Mouse (Mus musculus): ENCODE measurements around the gene Ncdn.

The Ncdn gene

GRCm38 (mm10) chr4:126752608-126753141 is 563 bp downstream of the Ncdn start:
- no peak for DNase-seq (ENCODE audit: low read depth, low spot score)

GRCm38 (mm10) chr4:126752024-126752607 is 1.1 kb downstream of the Ncdn start:
- no peak for DNase-seq (ENCODE audit: low read depth, low spot score)

- DNase-seq (ENCODE audit: low read depth, low spot score) = no peak
Observed at GRCm38 (mm10) chr4:126751556-126752023, 1.6 kb downstream of the Ncdn start.

GRCm38 (mm10) chr4:126750863-126751555 is 2.2 kb downstream of the Ncdn start:
- DNase-seq (ENCODE audit: low read depth, low spot score) = no peak

- DNase-seq (ENCODE audit: low read depth, low spot score) = no peak
Observed at GRCm38 (mm10) chr4:126750046-126750683, 3.1 kb downstream of the Ncdn start.

- DNase-seq (ENCODE audit: low read depth, low spot score) = no peak
Observed at GRCm38 (mm10) chr4:126749553-126749952, 3.7 kb downstream of the Ncdn start.

- no peak for DNase-seq (ENCODE audit: low read depth, low spot score)
Observed at GRCm38 (mm10) chr4:126748381-126748780, 4.9 kb downstream of the Ncdn start.

GRCm38 (mm10) chr4:126746194-126746840 is 6.9 kb downstream of the Ncdn start:
- DNase-seq (ENCODE audit: low read depth, low spot score) = no peak

GRCm38 (mm10) chr4:126745506-126746193 is 7.6 kb downstream of the Ncdn start:
- DNase-seq (ENCODE audit: low read depth, low spot score) = no peak

- no peak for DNase-seq (ENCODE audit: low read depth, low spot score)
Observed at GRCm38 (mm10) chr4:126744831-126745230, 8.4 kb downstream of the Ncdn start.

- no peak for DNase-seq (ENCODE audit: low read depth, low spot score)
Observed at GRCm38 (mm10) chr4:126743713-126744112, 9.5 kb downstream of the Ncdn start.

- DNase-seq (ENCODE audit: low read depth, low spot score) = no peak
Observed at GRCm38 (mm10) chr4:126742976-126743375, 10.3 kb downstream of the Ncdn start.

GRCm38 (mm10) chr4:126741448-126741847 is 11.8 kb downstream of the Ncdn start:
- DNase-seq (ENCODE audit: low read depth, low spot score) = peak; percentile 82

- DNase-seq (ENCODE audit: low read depth, low spot score) = no peak
Observed at GRCm38 (mm10) chr4:126739966-126740676, 13.1 kb downstream of the Ncdn start.

- DNase-seq (ENCODE audit: low read depth, low spot score) = no peak
Observed at GRCm38 (mm10) chr4:126736001-126736414, 17.2 kb downstream of the Ncdn start, which contains the start of gene Tfap2e. TSS of gene Tfap2e (minus strand) at chr4:126736240.

- no peak for DNase-seq (ENCODE audit: low read depth, low spot score)
Observed at GRCm38 (mm10) chr4:126735382-126736000, 17.7 kb downstream of the Ncdn start.

- DNase-seq (ENCODE audit: low read depth, low spot score) = no peak
Observed at GRCm38 (mm10) chr4:126734700-126735381, 18.4 kb downstream of the Ncdn start.

- DNase-seq (ENCODE audit: low read depth, low spot score) = no peak
Observed at GRCm38 (mm10) chr4:126734001-126734603, 19.1 kb downstream of the Ncdn start.
